Mouse (Mus musculus): ENCODE results near the gene Ctbs.

Gene Ctbs

GRCm38 (mm10) chr3:146499431-146500002 is 49.9 kb downstream of the Ctbs start, which contains the start of the genes Spata1 and Gng5:
Spata1 (minus strand) TSS chr3:146499753.
Gng5 (plus strand) TSS chr3:146499807.
- DNase-seq (ENCODE audit: low spot score): peak; percentile 88

DNA sequence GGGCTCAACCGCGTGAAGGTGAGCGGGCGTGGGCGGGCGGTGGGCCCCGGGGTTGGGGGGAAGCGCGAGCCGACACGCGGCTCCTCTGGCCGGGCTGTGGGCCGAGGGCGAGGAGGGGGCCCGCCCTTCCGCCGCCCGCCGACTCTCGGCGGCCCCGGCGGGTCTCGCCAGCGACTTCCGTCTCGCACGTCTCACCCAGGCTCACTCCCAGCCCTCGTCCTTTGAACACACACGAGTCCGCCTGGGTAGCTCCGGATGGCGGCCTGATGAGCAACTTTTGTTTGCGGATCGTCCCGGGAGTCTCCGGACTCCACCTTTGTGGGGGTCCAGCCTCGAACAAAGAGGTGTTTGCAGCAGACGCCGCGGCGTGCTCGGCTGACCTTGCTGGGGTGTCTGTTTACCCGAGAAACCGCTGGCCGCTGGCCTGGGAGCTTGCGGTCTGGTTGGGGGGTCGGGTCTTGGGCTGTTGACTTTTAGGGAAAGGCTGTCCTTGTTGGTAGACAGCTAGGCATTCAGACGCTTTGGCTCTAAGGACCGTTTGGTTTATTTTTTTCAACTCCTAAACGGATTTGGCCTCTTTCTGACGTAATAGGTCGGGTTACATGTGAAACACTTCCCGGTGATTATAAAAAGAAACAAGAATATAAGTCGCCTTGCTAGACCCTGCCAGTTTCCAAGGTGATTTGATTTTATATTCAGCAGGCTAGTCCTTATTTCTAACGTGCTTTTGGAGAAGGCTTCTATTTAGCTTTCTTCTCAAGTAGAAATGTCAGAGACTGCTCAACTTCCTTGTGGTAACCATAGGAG is 50.6 kb downstream of the Ctbs start:
- peak; percentile 77 for DNase-seq (ENCODE audit: low spot score)

DNA sequence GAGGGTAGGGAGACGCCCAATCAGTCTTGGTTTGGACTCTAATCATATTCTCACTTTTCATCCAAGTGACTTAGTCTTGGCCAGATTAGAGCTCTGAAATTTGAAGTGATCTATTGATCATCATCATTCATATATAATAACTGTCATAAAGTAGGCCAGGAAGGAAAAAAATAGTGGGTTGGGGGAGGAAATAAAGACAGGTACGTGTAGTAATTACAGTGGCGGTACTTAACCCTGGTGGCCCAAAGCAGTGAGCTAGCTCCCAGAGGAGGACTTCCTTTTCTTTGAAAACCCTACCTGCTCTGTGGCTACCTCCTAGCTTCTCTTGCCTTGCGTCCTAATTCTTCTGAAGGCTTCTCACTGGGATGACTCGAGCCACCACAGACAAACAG is 51.2 kb downstream of the Ctbs start:
- no peak for DNase-seq (ENCODE audit: low spot score)

DNA sequence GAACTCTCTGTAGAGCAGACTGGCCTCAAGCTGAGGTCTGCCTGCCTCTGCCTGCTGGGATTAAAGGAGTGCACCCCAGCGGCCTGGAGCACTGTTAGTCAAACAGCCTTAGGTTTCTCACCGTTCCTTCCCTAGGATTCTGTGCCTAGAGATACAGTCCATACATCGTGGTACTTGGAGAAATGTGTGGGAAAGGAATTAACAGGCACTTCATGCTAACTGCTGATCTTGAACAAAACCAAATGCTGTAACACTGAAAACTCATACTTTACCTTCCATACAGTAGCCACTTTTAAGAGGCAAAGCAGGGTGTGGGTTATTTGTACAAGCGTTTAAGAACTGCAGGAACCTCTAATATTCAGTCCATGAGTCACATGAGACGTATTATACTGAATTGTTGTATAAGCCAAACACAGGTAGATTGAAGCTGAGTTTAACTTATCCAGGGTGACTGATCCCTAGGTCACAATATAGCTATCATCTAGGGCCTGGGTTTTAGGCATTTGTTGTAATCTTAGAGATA is 52.1 kb downstream of the Ctbs start:
- DNase-seq (ENCODE audit: low spot score): no peak

GRCm38 (mm10) chr3:146506711-146507110 is 57.1 kb downstream of the Ctbs start:
- no peak for DNase-seq (ENCODE audit: low spot score)
